Mouse (Mus musculus) gastrocnemius, postnatal 25 days (tissue): ENCODE results near the gene Gm10031. TPM values are rescaled to one million over a fixed set of nuclear protein-coding genes. Genes with fewer than 3 reads are reported as not detected.
A peak's percentile ranks its signal among the peaks of the same experiment; 100 is the strongest.

Source experiments
- DNase-seq: peaks from one replicate; pipeline ENCODE4 v3.0.0; 2022
- total RNA-seq, 2 experiments: library from RNA; stranded (reverse); gene quantifications; 1 replicate in 1 of 2; 2 replicates in 1 of 2; pipeline ENCODE4 v1.2.3; 2021

The Gm10031 gene
- total RNA-seq, 2 experiments from 2014 or later: 37.0 to 40.9 TPM

DNA sequence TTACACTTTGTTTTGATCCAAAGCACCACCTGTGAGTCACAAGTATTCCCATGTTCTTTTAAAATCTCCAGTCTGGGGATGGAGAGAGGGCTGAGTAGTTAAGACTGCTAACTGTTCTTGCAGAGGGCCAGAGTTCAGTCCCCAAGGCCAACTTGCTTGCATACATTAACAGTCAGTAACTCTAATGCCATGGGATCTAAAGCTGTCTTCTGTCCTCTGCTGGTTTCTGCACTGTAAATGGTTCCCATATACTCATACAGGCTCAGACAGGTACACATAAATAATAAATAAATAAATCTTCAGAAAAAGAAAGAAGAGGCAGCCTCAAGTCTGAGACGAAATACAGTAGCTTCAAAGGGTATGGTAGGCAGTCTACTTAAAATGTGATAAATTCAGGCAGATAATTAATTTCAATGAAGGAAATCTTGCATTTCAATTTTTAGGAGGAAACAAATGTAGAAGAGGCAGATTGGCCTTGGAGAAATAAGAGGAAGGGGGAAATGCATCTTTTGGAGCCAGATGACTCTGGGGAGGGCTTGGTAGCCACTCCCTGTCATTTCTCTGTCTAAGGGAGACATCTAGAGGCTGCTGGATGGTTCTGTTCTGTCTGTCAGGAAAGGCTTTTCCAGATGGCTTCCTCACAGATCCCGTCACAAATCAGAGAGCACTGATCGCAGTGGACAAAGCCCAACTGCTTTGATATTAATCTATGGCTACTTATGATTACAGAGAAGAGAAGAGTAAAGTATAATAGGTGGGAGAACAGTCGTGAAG, 16.2 kb downstream of the Gm10031 start:
- no peak for DNase-seq

DNA sequence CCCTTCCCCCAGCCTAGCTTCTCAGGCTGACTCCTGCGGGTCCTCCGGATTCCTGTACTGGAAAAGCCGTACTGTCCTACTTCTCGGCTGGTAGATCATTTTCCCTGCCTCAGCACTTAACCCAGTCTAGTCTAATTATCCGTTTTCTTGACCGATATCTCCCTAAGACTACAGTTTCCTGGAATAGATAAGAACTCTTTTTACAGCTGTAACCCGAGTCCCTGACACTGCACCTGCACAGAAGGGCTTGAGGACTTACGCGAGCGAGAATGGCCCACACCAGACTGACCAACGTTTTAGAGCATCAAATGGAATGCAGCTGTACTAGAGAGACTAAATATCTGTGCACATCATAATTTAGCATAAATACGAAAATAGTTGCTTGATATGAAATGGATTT, 20.2 kb downstream of the Gm10031 start:
- no peak for DNase-seq

DNA sequence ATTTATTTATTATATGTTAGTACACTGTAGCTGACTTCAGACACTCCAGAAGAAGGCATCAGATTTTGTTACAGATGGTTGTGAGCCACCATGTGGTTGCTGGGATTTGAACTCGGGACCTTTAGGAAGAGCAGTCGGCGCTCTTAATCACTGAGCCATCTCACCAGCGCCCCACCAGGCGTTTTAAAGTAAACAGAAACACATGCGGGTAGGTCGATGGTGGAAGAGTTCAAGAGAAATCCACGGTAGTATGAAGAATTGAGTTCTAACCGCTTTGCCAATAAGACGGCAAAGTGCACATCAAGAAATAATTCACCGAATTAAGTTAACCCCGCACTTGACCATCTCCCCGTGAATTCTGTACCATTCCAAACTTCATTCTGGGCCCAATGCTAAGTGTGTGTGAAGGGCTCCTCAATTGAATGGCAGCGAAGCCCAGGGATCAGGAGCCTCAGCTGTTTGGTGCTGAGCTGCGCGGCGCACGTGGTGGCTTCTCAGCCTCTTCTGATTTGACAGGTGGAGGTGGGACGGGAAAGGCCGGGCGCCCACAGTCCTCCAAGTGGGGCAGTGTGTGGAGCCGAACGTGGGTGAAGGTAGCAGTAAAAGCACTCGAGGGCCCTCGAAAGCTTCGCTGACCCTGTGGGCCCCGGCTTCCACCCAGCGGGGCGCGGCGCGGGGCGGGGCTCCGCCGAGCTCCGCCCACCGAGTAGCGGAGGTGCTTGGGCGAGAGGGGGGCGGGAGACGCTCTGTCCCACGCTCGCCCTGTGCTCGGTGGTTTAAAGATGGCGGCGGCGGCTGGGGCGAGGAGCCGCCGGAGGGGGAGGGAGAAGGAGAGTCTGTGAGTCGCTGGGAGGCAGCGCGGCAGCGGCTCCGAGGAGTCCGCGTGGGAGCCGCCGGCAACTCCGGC, 34.5 kb downstream of the Gm10031 start, which contains the start of gene Abl2:
Abl2 (plus strand) TSS at position 763 of the 907 bp plus-strand sequence.
- peak; percentile 89 for DNase-seq

DNA sequence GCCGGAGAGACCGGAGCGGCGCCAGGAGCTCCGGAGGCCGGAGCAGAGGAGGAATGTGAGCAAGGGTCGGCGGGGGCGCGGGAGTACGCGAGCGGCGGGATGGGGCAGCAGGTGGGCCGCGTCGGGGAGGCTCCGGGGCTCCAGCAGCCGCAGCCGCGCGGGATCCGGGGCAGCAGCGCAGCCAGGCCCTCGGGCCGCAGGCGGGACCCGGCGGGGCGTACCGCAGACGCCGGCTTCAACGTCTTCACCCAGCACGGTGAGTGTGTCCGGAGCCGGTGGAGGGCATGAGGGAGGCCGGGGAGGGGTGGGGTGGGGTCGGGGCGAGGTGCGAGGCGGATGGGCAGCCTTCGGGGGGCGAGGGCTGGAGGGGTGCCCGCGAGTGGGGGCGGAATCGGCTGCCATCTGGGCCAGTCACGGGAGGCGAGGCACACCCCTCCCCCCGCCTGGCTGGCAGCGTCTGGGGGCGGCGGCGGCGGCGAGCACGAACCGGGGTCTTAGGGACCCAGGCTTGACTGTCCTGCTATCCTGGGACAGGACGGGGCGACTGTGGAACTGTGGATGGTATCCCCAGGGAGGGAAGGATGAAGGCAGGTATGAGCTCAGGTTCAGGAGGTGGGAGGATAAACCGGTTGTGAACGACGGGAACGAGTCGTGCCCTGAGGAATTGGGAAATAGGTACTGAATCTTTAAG, 35.3 kb downstream of the Gm10031 start:
- peak; percentile 27 for DNase-seq

DNA sequence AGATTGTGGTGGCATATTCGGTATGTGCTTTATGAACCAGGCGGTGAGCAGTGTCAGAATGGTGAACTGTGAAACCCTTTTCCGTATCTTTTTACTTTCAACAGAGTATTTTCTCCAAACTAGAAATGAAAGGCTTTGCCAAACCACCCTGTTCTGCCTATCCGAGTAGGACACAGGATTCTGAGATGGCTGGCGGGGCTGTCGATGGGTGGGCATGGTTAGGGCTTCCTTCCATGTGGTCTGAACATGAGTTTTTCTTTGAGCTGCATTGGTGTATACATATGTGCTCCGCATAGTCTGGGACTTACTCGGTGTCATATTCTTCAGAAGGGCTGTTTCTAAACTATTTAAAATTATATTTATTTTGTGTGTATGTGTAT, 35.8 kb downstream of the Gm10031 start:
- DNase-seq: no peak

DNA sequence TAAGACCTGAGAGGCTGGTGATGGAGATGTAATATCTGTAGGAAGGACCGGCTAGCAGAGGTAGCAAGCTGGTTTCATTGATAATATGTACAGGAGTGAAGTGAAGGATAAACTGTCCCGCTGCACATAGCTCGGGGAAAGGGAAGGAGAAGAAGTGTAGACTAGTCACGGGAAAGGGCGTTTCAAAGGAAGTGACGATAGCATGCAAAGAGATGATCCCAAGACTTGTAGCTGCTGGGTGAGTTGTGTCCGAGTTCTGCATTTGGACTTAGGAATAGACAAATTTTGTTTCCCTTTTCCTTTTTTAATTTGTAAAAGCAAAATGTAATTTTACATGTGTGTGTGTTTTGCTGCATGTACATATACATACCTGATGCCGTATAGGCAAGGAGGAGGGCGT, 36.7 kb downstream of the Gm10031 start:
- DNase-seq: no peak

DNA sequence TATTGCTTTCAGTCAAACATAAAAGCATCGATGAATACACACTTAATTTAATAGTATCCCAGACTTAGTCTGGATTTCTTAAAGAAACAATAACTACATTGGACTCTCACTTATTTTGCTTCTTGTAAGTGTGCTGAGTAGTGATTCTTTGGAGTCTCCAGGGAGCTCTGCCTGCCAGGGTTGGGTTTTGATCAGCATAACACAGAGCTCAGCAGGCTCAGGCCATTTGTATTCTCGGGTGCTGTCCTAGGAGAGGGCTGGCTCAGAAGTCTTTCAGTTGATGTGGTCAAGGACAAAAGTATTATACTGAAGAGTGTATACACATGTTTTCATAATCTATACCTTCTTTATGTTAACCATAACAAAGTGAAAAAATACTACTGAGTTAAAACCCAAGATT, 41.5 kb downstream of the Gm10031 start:
- no peak for DNase-seq

DNA sequence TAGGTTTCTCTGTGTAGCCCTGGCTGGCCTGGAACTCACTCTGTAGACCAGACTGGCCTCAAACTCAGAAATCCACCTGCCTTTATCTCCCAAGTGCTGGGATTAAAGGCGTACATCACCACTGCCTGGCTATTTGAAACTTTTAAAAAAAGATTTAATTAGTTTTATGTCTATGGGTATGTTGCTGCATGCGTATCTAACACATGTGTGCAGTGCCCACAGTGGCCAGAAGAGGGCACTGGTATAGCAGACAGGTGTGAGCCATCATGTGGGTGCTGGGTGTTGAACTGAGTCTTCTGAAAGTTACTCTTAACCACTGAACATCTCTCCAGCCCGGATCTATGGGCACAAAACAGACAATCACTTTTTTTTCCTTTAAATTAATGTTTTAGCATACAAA, 42.3 kb downstream of the Gm10031 start:
- DNase-seq: no peak

DNA sequence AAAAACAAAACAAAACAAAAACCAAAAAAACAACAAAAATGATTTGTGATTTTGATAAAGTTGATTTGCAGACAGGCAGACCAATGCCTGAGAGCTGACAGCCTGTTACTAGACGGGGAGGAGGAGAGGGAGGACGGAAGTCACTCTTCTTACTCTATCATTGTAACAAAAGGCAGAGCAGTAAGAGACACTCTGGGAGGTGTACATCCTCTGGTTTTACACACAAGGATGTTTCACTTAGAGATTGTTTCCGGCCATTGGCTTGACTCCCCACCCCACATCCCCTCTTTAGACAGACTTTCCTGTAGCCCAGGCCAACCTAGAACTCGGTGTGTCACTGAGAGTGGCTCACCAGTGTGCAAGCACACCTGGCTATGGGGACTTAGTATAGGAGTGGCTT, 45.8 kb downstream of the Gm10031 start:
- no peak for DNase-seq

DNA sequence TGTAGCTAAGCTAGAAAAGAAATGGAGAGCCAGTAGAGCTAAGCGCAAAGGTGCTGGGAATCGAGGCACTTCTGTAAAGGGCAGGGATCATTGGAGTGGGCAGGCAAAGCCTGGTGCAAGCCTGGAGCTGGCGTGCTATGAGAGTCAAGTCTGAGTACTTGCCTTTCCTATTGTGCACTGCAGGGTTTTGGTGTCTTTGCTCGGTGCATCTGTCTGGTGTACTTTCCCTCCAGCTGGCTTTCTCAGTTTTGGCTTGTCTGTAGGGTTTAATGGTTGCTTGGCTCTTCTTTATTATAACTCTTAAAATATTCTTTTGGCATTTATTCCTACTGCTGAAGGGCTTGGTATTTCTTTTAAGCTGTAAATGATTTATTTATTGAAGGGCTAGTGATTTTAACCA, 49.1 kb downstream of the Gm10031 start:
- no peak for DNase-seq

Other genes starting within 250 kb of the Gm10031 start
- not detected for gene Tdrd5, start 220.3 kb upstream of the Gm10031 start, total RNA-seq
- not detected for gene Nphs2, start 213.3 kb upstream of the Gm10031 start, total RNA-seq
- gene Gm2000, start 158.0 kb upstream of the Gm10031 start, total RNA-seq: 100 to 1,000 TPM; 338 to 346 TPM
- not detected for gene Axdnd1, start 102.9 kb upstream of the Gm10031 start, total RNA-seq
- gene Soat1, start 49.7 kb upstream of the Gm10031 start, total RNA-seq: 1 to 10 TPM; 6.5 TPM
- gene Abl2, start 34.8 kb downstream of the Gm10031 start, total RNA-seq: 10 to 100 TPM; 15.6 to 17.3 TPM
- gene Tor3a, start 150.3 kb downstream of the Gm10031 start, total RNA-seq: 1 to 10 TPM; 4.3 to 6.7 TPM
- gene Fam20b, start 195.1 kb downstream of the Gm10031 start, total RNA-seq: 10 to 100 TPM; 29.0 to 30.2 TPM